Mouse (Mus musculus) liver, postnatal 0 days (tissue): ENCODE data around the gene Gm42742. TPM values are rescaled to one million over a fixed set of nuclear protein-coding genes. Genes with fewer than 3 reads are reported as not detected.

ENCODE experiments used
- ATAC-seq: fragments of 200-750 bp; cut with Nextera tagmentation; 2 replicates; pipeline ENCODE4 v1.8.0; 2017; ENCODE audit warnings: mild to moderate bottlenecking, moderate library complexity
- DNase-seq: peaks from one replicate; pipeline ENCODE4 v3.0.0-alpha.2; 2016
- H3K27ac ChIP-seq: fragments of 300-500 bp; sonication (generic); 2 replicates; pipeline ENCODE4 v1.5.1; 2014; ENCODE audit warnings: antibody characterized with exemption, moderate library complexity, mild to moderate bottlenecking, low read depth
- H3K27me3 ChIP-seq: fragments of 300-500 bp; sonication (generic); 2 replicates; pipeline ENCODE4 v1.6.1; 2014; ENCODE audit warnings: low read length, control low read depth, mixed read lengths; ENCODE audit not compliant: insufficient read depth
- H3K36me3 ChIP-seq: fragments of 300-500 bp; sonication (generic); replicated peaks from 2 replicates; pipeline ENCODE4 v1.6.1; 2014; ENCODE audit warnings: mild to moderate bottlenecking, control low read depth, low read length, moderate library complexity, mixed read lengths; ENCODE audit not compliant: insufficient read depth
- H3K4me1 ChIP-seq: fragments of 300-500 bp; sonication (generic); 2 replicates; pipeline ENCODE4 v1.6.1; 2014; ENCODE audit warnings: antibody characterized with exemption, mild to moderate bottlenecking, control low read depth; ENCODE audit not compliant: insufficient read depth
- H3K4me2 ChIP-seq: fragments of 300-500 bp; sonication (generic); 2 replicates; pipeline ENCODE4 v1.6.1; 2014; ENCODE audit warnings: low read depth, mild to moderate bottlenecking, low read length, moderate library complexity, mixed read lengths
- H3K4me3 ChIP-seq: fragments of 300-500 bp; sonication (generic); 2 replicates; pipeline ENCODE4 v1.5.1; 2014; ENCODE audit warnings: low read depth, low read length
- H3K9ac ChIP-seq: fragments of 300-500 bp; sonication (generic); replicated peaks from 2 replicates; pipeline ENCODE4 v1.6.1; 2014; ENCODE audit warnings: mild to moderate bottlenecking, moderate library complexity
- H3K9me3 ChIP-seq: fragments of 300-500 bp; sonication (generic); 2 replicates; pipeline ENCODE4 v1.6.1; 2016; ENCODE audit warnings: mild to moderate bottlenecking, control low read depth, low read length, mixed read lengths
- CTCF ChIP-seq: sonication (generic); IDR thresholded peaks from 2 replicates; pipeline ENCODE4 v1.5.1; 2016; ENCODE audit warnings: antibody characterized with exemption, low read depth
- EP300 ChIP-seq: IDR thresholded peaks from 2 replicates; pipeline ENCODE4 v1.6.1; 2016; ENCODE audit warnings: antibody characterized with exemption, low read depth, mild to moderate bottlenecking
- WGBS: fragments of 180-500 bp; shearing (Covaris S2); extraction: QIAGEN DNeasy Blood & Tissue Kit; methylation state at CpG from one replicate; pipeline ENCODE4 v1.1.7; 2014; ENCODE audit not compliant: insufficient replicate concordance; 5-methylcytosine and 5-hydroxymethylcytosine counted together
- polyA plus RNA-seq: library from polyadenylated mRNA; unstranded; fragments of >200 nt; fragmentation: Nextera tagmentation; extraction: Ambion mirVana; gene quantifications from 2 replicates; pipeline ENCODE4 v1.2.1, GENCODE M21; 2015

Gm42742 gene
- polyA plus RNA-seq, 1 experiment from 2014 or later, result 7.8 TPM

DNA sequence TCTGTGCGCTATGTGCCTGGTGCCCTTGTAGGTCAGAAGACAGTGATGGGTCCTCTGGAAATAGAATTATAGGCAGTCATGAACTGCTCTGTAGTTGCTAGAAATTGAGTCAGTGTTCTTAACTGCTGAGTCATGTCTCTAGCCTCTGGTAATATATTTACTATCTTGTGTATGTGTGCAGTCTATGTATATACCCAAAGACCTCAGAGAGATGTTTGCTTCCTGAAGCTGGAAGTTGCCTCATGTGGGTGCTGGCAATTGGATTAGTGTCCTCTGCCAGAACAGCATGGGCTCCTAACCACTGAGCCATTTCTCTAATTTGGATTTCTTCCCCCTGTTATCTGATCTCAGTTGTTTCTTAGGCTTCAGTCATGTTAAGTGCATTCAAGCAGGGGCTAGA is 9.3 kb upstream of the Gm42742 start:
- Histone ChIP-seq H3K27me3 (no peaks in the 10 kb centered on the region), H3K9ac (no peak overlapping the region), H3K4me3 (no peak overlapping the region), H3K9me3 (no peaks in the 10 kb centered on the region), H3K4me2 (no peak overlapping the region), H3K27ac (peak overlapping the region; percentile 39), H3K4me1 (peaks cover 23% of the 10 kb centered on the region), H3K36me3 (peaks cover 72% of the 10 kb centered on the region)
- 96% methylated on average over 1 of the region's 1 CpGs for WGBS
- ATAC-seq (no peak), DNase-seq (no peak)
- no peak for TF ChIP-seq EP300
- TF ChIP-seq CTCF, result no peak

DNA sequence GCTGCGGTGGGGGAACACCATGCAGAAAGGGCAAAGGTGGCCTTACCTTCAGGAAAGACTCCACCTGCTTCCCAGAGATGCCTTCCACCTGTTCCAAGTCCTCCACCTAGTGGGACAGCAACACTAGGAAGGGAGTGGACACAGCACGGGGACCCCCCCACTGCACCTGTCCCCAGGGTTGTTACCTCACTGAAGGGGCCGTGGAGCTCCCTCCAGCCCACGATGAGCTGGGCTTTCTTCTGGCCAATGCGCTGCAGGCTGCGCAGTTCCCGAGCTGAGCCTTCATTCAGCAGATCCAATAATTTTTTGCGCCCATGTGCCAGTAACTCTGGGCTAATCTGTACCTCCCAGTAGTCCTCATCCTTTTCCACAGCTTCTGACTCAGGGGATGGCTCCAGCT is 7.0 kb upstream of the Gm42742 start:
- Histone ChIP-seq H3K9ac (peak overlapping the region; percentile 98), H3K4me1 (peaks cover 46% of the 10 kb centered on the region), H3K4me2 (peak overlapping the region; percentile 98), H3K36me3 (peaks cover 64% of the 10 kb centered on the region), H3K4me3 (peak overlapping the region; percentile 91), H3K9me3 (no peaks in the 10 kb centered on the region), H3K27ac (peak overlapping the region; percentile 99), H3K27me3 (no peaks in the 10 kb centered on the region)
- DNase-seq, result no peak
- no peak for TF ChIP-seq CTCF
- no peak for TF ChIP-seq EP300
- 67% methylated on average over 8 of the region's 8 CpGs for WGBS
- no peak for ATAC-seq

DNA sequence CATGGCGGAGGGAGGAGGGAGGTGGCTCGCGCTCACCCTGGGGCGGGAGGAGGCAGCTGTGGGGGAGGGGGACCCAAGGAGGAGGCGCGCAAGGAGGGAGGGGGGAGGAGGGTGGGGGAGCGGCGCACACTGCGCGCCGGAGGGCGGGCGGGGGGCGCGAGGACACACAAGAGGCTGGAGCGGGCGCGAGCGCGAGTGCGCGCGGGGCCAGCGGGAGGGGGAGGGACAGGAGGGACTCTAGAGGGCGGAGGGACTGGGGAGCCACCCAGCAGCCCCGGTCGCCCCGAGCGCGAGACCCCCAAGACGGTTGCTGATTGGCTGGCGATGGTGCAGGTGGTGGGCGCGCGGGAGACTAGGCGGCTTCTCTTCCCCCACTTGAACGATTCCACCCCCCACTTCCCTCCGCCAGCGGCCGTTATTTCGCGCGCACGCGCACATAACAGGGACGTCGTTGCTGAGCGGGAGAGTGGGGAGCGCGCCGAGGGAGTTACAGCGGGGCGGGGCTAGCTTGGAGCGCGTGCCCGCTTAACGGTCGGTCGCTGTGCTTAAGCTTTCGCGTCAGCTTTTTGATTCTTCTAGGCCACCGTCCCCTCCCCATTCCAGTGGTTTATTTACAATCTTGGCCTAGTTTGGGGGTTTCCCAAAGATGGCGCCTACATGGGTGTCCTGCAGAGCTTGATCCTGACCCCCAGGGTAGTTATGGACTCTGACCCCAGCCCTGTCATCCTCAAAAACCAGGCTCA is 6.3 kb upstream of the Gm42742 start, which contains the start of gene Maz:
Gene Maz (minus strand): TSS at position 54 of the 743 bp plus-strand sequence.
- DNase-seq, result peak; percentile 99
- Histone ChIP-seq H3K4me1 (peaks cover 52% of the 10 kb centered on the region), H3K9ac (peak within 1 kb of the TSS; percentile 98), H3K27me3 (no peaks in the 10 kb centered on the region), H3K36me3 (peaks cover 64% of the 10 kb centered on the region), H3K4me2 (peak within 1 kb of the TSS; percentile 98), H3K4me3 (peak within 1 kb of the TSS; percentile 91), H3K27ac (peak within 1 kb of the TSS; percentile 99), H3K9me3 (no peaks in the 10 kb centered on the region)
- 0 out of 2 replicates have a peak, but pooled peaks have one; percentile 2 for TF ChIP-seq CTCF
- peak; percentile 90 for TF ChIP-seq EP300
- WGBS, result under 1% methylated on average over 43 of the region's 63 CpGs
- ATAC-seq, result peak; percentile 85

GRCm38 (mm10) chr7:127026616-127026983 is 5.7 kb upstream of the Gm42742 start:
- Histone ChIP-seq H3K36me3 (peaks cover 59% of the 10 kb centered on the region), H3K9me3 (no peaks in the 10 kb centered on the region), H3K27me3 (no peaks in the 10 kb centered on the region), H3K9ac (peak overlapping the region; percentile 98), H3K4me1 (peaks cover 57% of the 10 kb centered on the region), H3K4me2 (peak overlapping the region; percentile 98), H3K27ac (peak overlapping the region; percentile 99), H3K4me3 (peak overlapping the region; percentile 91)
- WGBS, result 0% methylated on average over 10 of the region's 48 CpGs
- peak; percentile 52 for ATAC-seq
- DNase-seq, result peak; percentile 91
- TF ChIP-seq EP300, result no peak
- TF ChIP-seq CTCF, result no peak

- Histone ChIP-seq H3K9me3 (no peaks in the 10 kb centered on the region), H3K36me3 (peaks cover 55% of the 10 kb centered on the region), H3K9ac (peak overlapping the region; percentile 98), H3K4me2 (peak overlapping the region; percentile 98), H3K4me3 (peak overlapping the region; percentile 91), H3K4me1 (peaks cover 62% of the 10 kb centered on the region), H3K27ac (peak overlapping the region; percentile 99), H3K27me3 (no peaks in the 10 kb centered on the region)
- ATAC-seq (peak; percentile 26), DNase-seq (peak; percentile 79)
- TF ChIP-seq EP300 (no peak), CTCF (no peak)
- WGBS, result 6% methylated on average over 20 of the region's 48 CpGs
Observed at GRCm38 (mm10) chr7:127026161-127026600, 5.3 kb upstream of the Gm42742 start.

- under 1% methylated on average over 57 of the region's 65 CpGs for WGBS
- H3K4me1 ChIP-seq, result peaks cover 66% of the 10 kb centered on the region
- ATAC-seq, result no peak
- peak overlapping the region; percentile 98 for H3K4me2 ChIP-seq
- H3K9me3 ChIP-seq, result no peaks in the 10 kb centered on the region
- peak; percentile 70 for DNase-seq
- no peaks in the 10 kb centered on the region for H3K27me3 ChIP-seq
- H3K9ac ChIP-seq, result peak overlapping the region; percentile 98
- H3K36me3 ChIP-seq, result peaks cover 50% of the 10 kb centered on the region
- H3K4me3 ChIP-seq, result peak overlapping the region; percentile 91
- TF ChIP-seq CTCF (no peak), EP300 (no peak)
- peak overlapping the region; percentile 99 for H3K27ac ChIP-seq
Observed at GRCm38 (mm10) chr7:127025556-127026160, 4.8 kb upstream of the Gm42742 start.
